Mouse (Mus musculus) E14TG2a.4 (cell line): Measurements from ENCODE around the gene Mboat2.

Experiments
- H3K27me3 ChIP-seq: 2 replicates; pipeline ENCODE4 v1.6.1; 2014; ENCODE audit warnings: low read length, control low read depth; ENCODE audit not compliant: insufficient read depth
- H3K36me3 ChIP-seq: 2 replicates; pipeline ENCODE4 v1.6.1; 2014; ENCODE audit warnings: low read length, control low read depth; ENCODE audit not compliant: insufficient read depth
- H3K4me1 ChIP-seq: replicated peaks from 2 replicates; pipeline ENCODE4 v1.6.1; 2014; ENCODE audit warnings: low read depth, low read length, control low read depth
- H3K4me3 ChIP-seq: replicated peaks from 2 replicates; pipeline ENCODE4 v1.5.1; 2014; ENCODE audit warnings: mild to moderate bottlenecking, low read length
- H3K9me3 ChIP-seq: 2 replicates; pipeline ENCODE4 v1.6.1; 2014; ENCODE audit warnings: low read length, control low read depth
- CTCF ChIP-seq: conservative IDR thresholded peaks from 2 replicates; pipeline ENCODE4 v1.5.1; 2014; ENCODE audit warnings: low read length
- NANOG ChIP-seq: IDR thresholded peaks from 2 replicates; pipeline ENCODE4 v1.6.1; 2014; ENCODE audit warnings: borderline replicate concordance, low read length, mixed read lengths
- POU5F1 ChIP-seq: IDR thresholded peaks from 2 replicates; pipeline ENCODE4 v1.6.1; 2014; ENCODE audit warnings: low read length, borderline replicate concordance

Mboat2 gene

DNA sequence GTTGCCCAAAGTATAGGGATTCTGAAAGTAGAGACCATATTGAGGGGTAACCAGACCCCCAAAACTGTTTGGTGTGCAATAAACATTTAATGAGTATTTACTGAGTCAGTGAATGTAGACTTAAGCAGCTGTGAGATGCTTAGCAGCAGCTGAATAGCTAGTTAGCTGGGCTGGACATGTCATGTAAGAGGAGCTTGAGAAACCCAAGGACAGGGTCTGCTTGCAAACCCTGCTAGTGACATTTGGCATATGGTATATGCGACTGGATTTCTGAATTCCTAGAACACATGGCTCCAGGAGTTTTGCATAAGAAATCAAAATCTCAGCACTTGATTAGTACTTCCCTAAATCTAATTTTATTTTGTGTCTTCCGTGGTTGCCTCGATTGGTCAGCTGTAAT lies 52.6 kb downstream of the Mboat2 start:
- Histone ChIP-seq H3K36me3 (peaks cover 30% of the 10 kb centered on the region), H3K4me1 (peaks cover 33% of the 10 kb centered on the region), H3K9me3 (no peaks in the 10 kb centered on the region), H3K27me3 (no peaks in the 10 kb centered on the region), H3K4me3 (no peak overlapping the region)
- no peak for TF ChIP-seq NANOG
- no peak for TF ChIP-seq POU5F1
- TF ChIP-seq CTCF, result no peak

DNA sequence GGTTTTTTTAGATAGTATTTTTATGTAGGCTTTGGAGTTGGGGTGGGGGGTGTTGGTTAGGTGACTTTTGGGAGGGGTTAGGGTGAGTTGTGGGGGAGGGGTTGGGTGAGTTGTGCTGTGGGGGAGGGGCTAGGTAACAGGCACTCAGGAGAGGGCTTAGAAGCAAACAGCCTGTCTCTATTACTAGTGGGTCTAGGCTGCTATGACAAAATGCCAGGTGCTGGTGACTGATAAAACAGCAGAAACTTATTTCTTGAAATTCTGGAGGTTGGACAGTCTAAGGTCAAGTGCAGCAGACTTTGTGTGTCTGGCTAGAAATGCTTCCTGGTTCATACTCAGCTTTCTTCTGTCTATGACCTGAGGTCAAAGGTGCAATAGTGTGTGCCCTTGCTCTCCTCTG lies 56.1 kb downstream of the Mboat2 start:
- H3K36me3 ChIP-seq, result peaks cover 35% of the 10 kb centered on the region
- H3K4me1 ChIP-seq, result peaks cover 37% of the 10 kb centered on the region
- H3K27me3 ChIP-seq, result no peaks in the 10 kb centered on the region
- peaks cover 13% of the 10 kb centered on the region; the same call in 1 of the 2 replicates for H3K9me3 ChIP-seq
- TF ChIP-seq NANOG, result no peak
- no peak overlapping the region for H3K4me3 ChIP-seq

- Histone ChIP-seq H3K36me3 (peaks cover 17% of the 10 kb centered on the region; the same call in 1 of the 2 replicates), H3K4me1 (peaks cover 63% of the 10 kb centered on the region), H3K9me3 (peaks cover 13% of the 10 kb centered on the region; the same call in 1 of the 2 replicates), H3K4me3 (no peak overlapping the region), H3K27me3 (no peaks in the 10 kb centered on the region)
- no peak for TF ChIP-seq POU5F1
- TF ChIP-seq NANOG, result no peak
- no peak for TF ChIP-seq CTCF
Measured at GRCm38 (mm10) chr12:24889371-24890051, 58.8 kb downstream of the Mboat2 start.

GRCm38 (mm10) chr12:24890158-24890557 lies 59.5 kb downstream of the Mboat2 start:
- H3K4me1 ChIP-seq, result peaks cover 68% of the 10 kb centered on the region
- H3K4me3 ChIP-seq, result no peak overlapping the region
- peaks cover 19% of the 10 kb centered on the region; the same call in 1 of the 2 replicates for H3K36me3 ChIP-seq
- TF ChIP-seq NANOG, result no peak
- no peak for TF ChIP-seq CTCF
- no peak for TF ChIP-seq POU5F1
- H3K27me3 ChIP-seq, result no peaks in the 10 kb centered on the region
- peaks cover 13% of the 10 kb centered on the region; the same call in 1 of the 2 replicates for H3K9me3 ChIP-seq

- H3K36me3 ChIP-seq, result peaks cover 19% of the 10 kb centered on the region; the same call in 1 of the 2 replicates
- no peak for TF ChIP-seq NANOG
- TF ChIP-seq CTCF, result no peak
- TF ChIP-seq POU5F1, result no peak
- H3K27me3 ChIP-seq, result no peaks in the 10 kb centered on the region
- peaks cover 63% of the 10 kb centered on the region for H3K4me1 ChIP-seq
- peaks cover 13% of the 10 kb centered on the region; the same call in 1 of the 2 replicates for H3K9me3 ChIP-seq
- H3K4me3 ChIP-seq, result no peak overlapping the region
Measured at GRCm38 (mm10) chr12:24890684-24891459, 60.2 kb downstream of the Mboat2 start.

DNA sequence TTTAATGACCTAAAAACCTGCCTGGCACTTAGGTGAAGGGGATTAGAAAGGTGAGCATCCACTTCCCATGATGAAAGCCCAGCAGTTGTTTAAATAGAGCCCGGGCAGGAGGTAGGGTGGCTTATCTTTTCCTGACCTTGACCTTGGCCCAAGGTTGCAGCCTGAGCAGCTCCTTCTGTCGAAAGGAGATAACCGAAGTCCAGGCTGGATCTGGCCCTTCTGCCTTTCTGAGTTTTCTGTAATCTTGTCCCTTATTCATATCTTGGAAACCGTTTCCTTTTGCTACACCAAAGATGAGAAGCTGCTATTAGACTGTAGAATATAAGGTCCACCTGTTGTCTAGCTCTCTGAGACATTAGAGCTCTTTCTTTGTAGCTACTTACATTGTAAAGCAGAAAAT lies 61.9 kb downstream of the Mboat2 start:
- TF ChIP-seq NANOG (no peak), CTCF (no peak), POU5F1 (no peak)
- Histone ChIP-seq H3K36me3 (peaks cover 16% of the 10 kb centered on the region; the same call in 1 of the 2 replicates), H3K27me3 (no peaks in the 10 kb centered on the region), H3K4me1 (peaks cover 55% of the 10 kb centered on the region), H3K9me3 (peaks cover 13% of the 10 kb centered on the region; the same call in 1 of the 2 replicates), H3K4me3 (no peak overlapping the region)

DNA sequence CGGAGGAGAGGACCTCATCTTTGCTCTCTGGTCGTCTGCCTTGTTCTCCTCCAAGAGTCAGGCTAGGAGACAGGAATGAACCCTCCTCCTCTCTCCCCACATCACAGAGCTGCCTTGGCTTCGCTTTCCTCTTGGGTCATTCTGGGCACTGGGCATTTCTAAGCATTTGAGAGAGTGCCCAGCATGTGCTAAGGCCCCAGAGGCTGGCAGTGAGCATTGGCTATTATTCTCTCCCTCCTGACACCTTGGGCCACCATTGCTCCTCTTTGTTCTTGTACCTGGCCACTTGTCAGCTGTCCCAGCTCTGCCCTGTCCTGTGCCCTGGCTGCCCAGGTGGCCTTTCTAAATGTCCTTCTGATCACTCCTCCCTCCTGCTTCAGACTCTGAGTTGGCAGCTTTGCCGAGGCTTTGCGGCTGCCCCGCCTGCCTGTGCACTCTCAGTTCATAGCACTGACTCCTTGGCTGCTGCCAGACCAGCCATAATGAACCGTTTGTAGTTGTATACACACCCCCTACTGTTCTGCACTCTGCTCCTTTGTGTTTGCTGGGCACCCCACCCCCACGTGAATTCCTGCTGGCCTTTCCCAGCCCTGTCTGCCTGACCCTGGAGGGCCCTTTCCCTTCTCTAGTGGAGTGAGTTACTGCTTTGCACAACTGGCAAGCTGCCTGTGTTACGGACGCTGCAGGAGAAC lies 63.2 kb downstream of the Mboat2 start:
- Histone ChIP-seq H3K4me3 (peak overlapping the region; percentile 39), H3K36me3 (peaks cover 9% of the 10 kb centered on the region; the same call in 1 of the 2 replicates), H3K9me3 (peaks cover 8% of the 10 kb centered on the region; the same call in 1 of the 2 replicates), H3K27me3 (no peaks in the 10 kb centered on the region), H3K4me1 (peaks cover 51% of the 10 kb centered on the region)
- TF ChIP-seq NANOG, result no peak
- TF ChIP-seq CTCF, result no peak
- TF ChIP-seq POU5F1, result no peak

GRCm38 (mm10) chr12:24895352-24895751 lies 64.7 kb downstream of the Mboat2 start:
- Histone ChIP-seq H3K9me3 (no peaks in the 10 kb centered on the region), H3K27me3 (no peaks in the 10 kb centered on the region), H3K4me1 (peaks cover 55% of the 10 kb centered on the region), H3K36me3 (peaks cover 13% of the 10 kb centered on the region; the same call in 1 of the 2 replicates), H3K4me3 (no peak overlapping the region)
- TF ChIP-seq POU5F1 (no peak), NANOG (no peak), CTCF (no peak)
